Mouse (Mus musculus): ENCODE measurements around the gene Vmn1r37. TPM values are rescaled to one million over a fixed set of nuclear protein-coding genes. Genes with fewer than 3 reads are reported as not detected.
"Not testable (repeated sequence)": the region's sequence is repeated elsewhere in the genome, so short reads cannot be mapped to it uniquely, and the experiment has no call there.

The Vmn1r37 gene
- 0.21 TPM in 1 of 2 replicates, not detected in the other for polyA plus RNA-seq (2015; fragmentation: Nextera tagmentation; extraction: Ambion mirVana)

- not testable (repeated sequence) for H3K9ac ChIP-seq; H3K27ac ChIP-seq (replicated peaks); H3K4me3 ChIP-seq (replicated peaks); H3K9me3 ChIP-seq (replicated peaks); H3K27me3 ChIP-seq; H3K4me1 ChIP-seq; H3K36me3 ChIP-seq; H3K4me2 ChIP-seq (replicated peaks); ATAC-seq (ENCODE audit: insufficient number of reproducible peaks, low FRiP score, low TSS enrichment, low read depth)
Observed at GRCm38 (mm10) chr6:66729082-66729481, at the start of gene Vmn1r37. TSS of gene Vmn1r37 (plus strand) at chr6:66729382.

GRCm38 (mm10) chr6:66685806-66686205 lies 43.4 kb upstream of the Vmn1r37 start, which contains the start of gene Vmn1r35:
TSS of gene Vmn1r35 (minus strand) at chr6:66685906.
- no peaks in the 10 kb centered on the region for H3K36me3 ChIP-seq
- no peak for ATAC-seq (ENCODE audit: insufficient number of reproducible peaks, low FRiP score, low TSS enrichment, low read depth)
- H3K4me1 ChIP-seq = no peaks in the 10 kb centered on the region
- no peaks in the 10 kb centered on the region for H3K27me3 ChIP-seq
- no peak within 1 kb of the TSS for H3K4me3 ChIP-seq (replicated peaks)
- no peak within 1 kb of the TSS for H3K9ac ChIP-seq
- no peak within 1 kb of the TSS for H3K4me2 ChIP-seq (replicated peaks)
- 67% methylated on average over 3 of the region's 3 CpGs for WGBS
- no peak within 1 kb of the TSS for H3K27ac ChIP-seq (replicated peaks)
- H3K9me3 ChIP-seq (replicated peaks) = no peaks in the 10 kb centered on the region

- Histone ChIP-seq H3K4me2 (replicated peaks) (no peak overlapping the region), H3K36me3 (no peaks in the 10 kb centered on the region), H3K27me3 (no peaks in the 10 kb centered on the region), H3K4me3 (replicated peaks) (no peak overlapping the region), H3K4me1 (no peaks in the 10 kb centered on the region), H3K9ac (no peak overlapping the region), H3K9me3 (replicated peaks) (no peaks in the 10 kb centered on the region), H3K27ac (replicated peaks) (no peak overlapping the region)
- ATAC-seq (ENCODE audit: insufficient number of reproducible peaks, low FRiP score, low TSS enrichment, low read depth) = no peak
Observed at GRCm38 (mm10) chr6:66708901-66709300, 20.3 kb upstream of the Vmn1r37 start.

- no peak overlapping the region for H3K4me2 ChIP-seq (replicated peaks)
- H3K36me3 ChIP-seq = no peaks in the 10 kb centered on the region
- no peak for ATAC-seq (ENCODE audit: insufficient number of reproducible peaks, low FRiP score, low TSS enrichment, low read depth)
- no peak overlapping the region for H3K27ac ChIP-seq (replicated peaks)
- H3K4me3 ChIP-seq (replicated peaks) = no peak overlapping the region
- no peaks in the 10 kb centered on the region for H3K4me1 ChIP-seq
- no peaks in the 10 kb centered on the region for H3K27me3 ChIP-seq
- no peaks in the 10 kb centered on the region for H3K9me3 ChIP-seq (replicated peaks)
- H3K9ac ChIP-seq = no peak overlapping the region
- WGBS = 71% methylated on average over 3 of the region's 3 CpGs
Observed at GRCm38 (mm10) chr6:66713854-66714253, 15.3 kb upstream of the Vmn1r37 start.

- not testable (repeated sequence) for H3K27me3 ChIP-seq; H3K9ac ChIP-seq; H3K27ac ChIP-seq (replicated peaks); H3K4me2 ChIP-seq (replicated peaks); H3K4me1 ChIP-seq; H3K4me3 ChIP-seq (replicated peaks); H3K36me3 ChIP-seq; H3K9me3 ChIP-seq (replicated peaks); ATAC-seq (ENCODE audit: insufficient number of reproducible peaks, low FRiP score, low TSS enrichment, low read depth)
- WGBS = 54% methylated on average over 2 of the region's 2 CpGs
Observed at GRCm38 (mm10) chr6:66719068-66719467, 10.1 kb upstream of the Vmn1r37 start, which contains the start of gene Vmn1r36. TSS of gene Vmn1r36 (minus strand) at chr6:66719168.

- H3K4me2 ChIP-seq (replicated peaks); ATAC-seq (ENCODE audit: insufficient number of reproducible peaks, low FRiP score, low TSS enrichment, low read depth); H3K36me3 ChIP-seq; H3K4me1 ChIP-seq; H3K4me3 ChIP-seq (replicated peaks); H3K27me3 ChIP-seq; H3K9ac ChIP-seq; H3K27ac ChIP-seq (replicated peaks); H3K9me3 ChIP-seq (replicated peaks): not testable (repeated sequence)
Observed at GRCm38 (mm10) chr6:66782527-66782926, 53.3 kb downstream of the Vmn1r37 start, which contains the start of gene Vmn1r38. TSS of gene Vmn1r38 (minus strand) at chr6:66782627.

Other genes starting within 250 kb of the Vmn1r37 start
- gene Mad2l1, start 194.0 kb upstream of the Vmn1r37 start, polyA plus RNA-seq (2015; fragmentation: Nextera tagmentation; extraction: Ambion mirVana) = 66.4 and 67.4 TPM in 2 replicates
- not detected in 2 replicates for gene Vmn1r32, start 169.3 kb upstream of the Vmn1r37 start, polyA plus RNA-seq (2015; fragmentation: Nextera tagmentation; extraction: Ambion mirVana)
- gene Vmn1r33, start 111.1 kb upstream of the Vmn1r37 start, polyA plus RNA-seq (2015; fragmentation: Nextera tagmentation; extraction: Ambion mirVana) = 0.07 TPM in 1 of 2 replicates, not detected in the other
- gene Vmn1r34, start 85.5 kb upstream of the Vmn1r37 start, polyA plus RNA-seq (2015; fragmentation: Nextera tagmentation; extraction: Ambion mirVana) = not detected in 2 replicates
- not detected in 2 replicates for gene Vmn1r35, start 43.5 kb upstream of the Vmn1r37 start, polyA plus RNA-seq (2015; fragmentation: Nextera tagmentation; extraction: Ambion mirVana)
- not detected in 2 replicates for gene Vmn1r36, start 10.2 kb upstream of the Vmn1r37 start, polyA plus RNA-seq (2015; fragmentation: Nextera tagmentation; extraction: Ambion mirVana)
- gene Vmn1r38, start 53.2 kb downstream of the Vmn1r37 start, polyA plus RNA-seq (2015; fragmentation: Nextera tagmentation; extraction: Ambion mirVana) = not detected in 2 replicates
- gene Vmn1r39, start 81.2 kb downstream of the Vmn1r37 start, polyA plus RNA-seq (2015; fragmentation: Nextera tagmentation; extraction: Ambion mirVana) = not detected in 2 replicates
- 84.2 and 93.6 TPM in 2 replicates for gene Gng12, start 167.0 kb downstream of the Vmn1r37 start, polyA plus RNA-seq (2015; fragmentation: Nextera tagmentation; extraction: Ambion mirVana)

Data from embryonic facial prominence, embryonic 15.5 days (tissue).